Comparison of ENCODE assay signal across 8 mouse cellular contexts in the genomic region with DNA sequence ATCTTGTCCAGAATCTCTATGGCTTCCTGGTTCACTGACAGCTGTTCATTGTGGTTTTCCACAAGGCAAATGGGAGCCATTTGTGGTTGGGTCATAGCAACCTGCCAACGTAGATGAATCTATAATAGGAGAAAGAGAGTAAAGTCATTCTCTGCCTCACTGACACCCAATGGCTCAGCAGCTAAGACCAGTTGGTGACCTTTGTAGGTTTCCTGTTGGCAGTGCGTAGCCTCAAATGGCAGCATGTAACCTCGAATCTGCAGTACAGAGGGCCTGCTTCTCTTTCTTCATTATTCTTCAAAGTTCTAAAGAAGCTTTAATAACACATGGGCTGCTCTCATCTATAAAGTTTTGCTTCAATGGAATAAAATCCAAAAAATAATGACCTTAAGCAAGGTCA. TPM values are rescaled to one million over a fixed set of nuclear protein-coding genes. Genes with fewer than 3 reads are reported as not detected.
DNase-seq lines count a peak whose midpoint lies in the region; ATAC-seq lines count a peak whose summit lies in the region.
"Had no signal": no experiment of that assay in that cellular context is flagged by ENCODE, and none has a peak within 500 bp of the region (broad histone marks: within the 10 kb centered on the region; RNA-seq: fewer than 3 reads in every experiment).

No protein-coding gene starts in this region.

- ATAC-seq in common myeloid progenitor, adult 5-6 weeks (replicated peaks; ENCODE audit: low read depth, poor library complexity, severe bottlenecking), result peak; percentile 62
- ATAC-seq in hematopoietic stem cell, adult 5-6 weeks (replicated peaks in 1 of 2; ENCODE audit: insufficient read depth in 1 of 2, low FRiP score in 2 of 2, low TSS enrichment in 1 of 2, low read depth in 1 of 2, poor library complexity in 2 of 2, severe bottlenecking in 2 of 2), result peak; percentile 60 to 65; a peak in 3 of 4 replicates
- 0 out of 2 replicates have a peak, but pooled peaks have one; percentile 37 for ATAC-seq in megakaryocyte progenitor cell, adult 5-6 weeks (replicated peaks; ENCODE audit: poor library complexity)

- peak; percentile 25 for DNase-seq in 416B (ENCODE audit: low read depth)

RNA-seq across cellular contexts. Expression of a gene that starts 3.3 kb away (rescaled TPM):
- not detected in 2 replicates for total RNA-seq in common myeloid progenitor, adult 5-6 weeks (2017)
- 0.69 and 0.88 TPM in 2 replicates for total RNA-seq in hematopoietic stem cell, adult 5-6 weeks (2017)
- total RNA-seq in megakaryocyte progenitor cell, adult 5-6 weeks (2015), result not detected in 2 replicates
- total RNA-seq in megakaryocyte progenitor cell, adult 5-6 weeks (2017), result 0.75 TPM in 1 of 2 replicates, not detected in the other
- total RNA-seq: adrenal gland, postnatal 25 days; MEL had no signal

RNA-seq across cellular contexts. Expression of a gene that starts 57.5 kb away (rescaled TPM):
- total RNA-seq in common myeloid progenitor, adult 5-6 weeks (2017), result not detected in 2 replicates
- total RNA-seq in hematopoietic stem cell, adult 5-6 weeks (2017), result 0.88 TPM in 1 of 2 replicates, not detected in the other
- 0.32 TPM in 1 of 2 replicates, not detected in the other for total RNA-seq in megakaryocyte progenitor cell, adult 5-6 weeks (2015)
- 0.20 TPM in 1 of 2 replicates, not detected in the other for total RNA-seq in megakaryocyte progenitor cell, adult 5-6 weeks (2017)
- total RNA-seq: adrenal gland, postnatal 36 days; ES-E14; MEL had no signal

RNA-seq across cellular contexts. Expression of a gene that starts 57.5 kb away (rescaled TPM):
- 0.78 and 1.2 TPM in 2 replicates for total RNA-seq in common myeloid progenitor, adult 5-6 weeks (2017)
- 14.3 and 18.6 TPM in 2 replicates for total RNA-seq in hematopoietic stem cell, adult 5-6 weeks (2017)
- 0.07 and 0.15 TPM in 2 replicates for total RNA-seq in megakaryocyte progenitor cell, adult 5-6 weeks (2015)
- 0.64 and 0.75 TPM in 2 replicates for total RNA-seq in megakaryocyte progenitor cell, adult 5-6 weeks (2017)
- total RNA-seq: ES-E14 had no signal

Comparison
In these comparisons a context has a peak if more than half of its experiments do, and no peak if none do; other contexts are left out.
1. Peak in every context shown above with its lines: DNase-seq and ATAC-seq.